Mouse (Mus musculus) midbrain, postnatal 0 days (tissue): ENCODE measurements around the gene Pakap. TPM values are rescaled to one million over a fixed set of nuclear protein-coding genes. Genes with fewer than 3 reads are reported as not detected.

Experiments
- ATAC-seq: fragments of 200-750 bp; cut with Nextera tagmentation; 2 replicates; pipeline ENCODE4 v1.8.0; 2017; ENCODE audit warnings: moderate number of reproducible peaks, mild to moderate bottlenecking, moderate TSS enrichment, moderate library complexity; ENCODE audit not compliant: low FRiP score
- DNase-seq: peaks from one replicate; pipeline ENCODE4 v3.0.0-alpha.2; 2015; ENCODE audit warnings: low spot score
- H3K27ac ChIP-seq: fragments of 300-500 bp; sonication (generic); 2 replicates; pipeline ENCODE4 v1.5.1; 2014; ENCODE audit warnings: low read depth, mild to moderate bottlenecking, low read length, mixed read lengths
- H3K27me3 ChIP-seq: fragments of 300-500 bp; sonication (generic); 2 replicates; pipeline ENCODE4 v1.6.1; 2014; ENCODE audit warnings: low read length, control low read depth, mixed read lengths; ENCODE audit not compliant: insufficient read depth
- H3K36me3 ChIP-seq: fragments of 300-500 bp; sonication (generic); 2 replicates; pipeline ENCODE4 v1.6.1; 2014; ENCODE audit warnings: low read length, control low read depth, mixed read lengths; ENCODE audit not compliant: insufficient read depth
- H3K4me1 ChIP-seq: fragments of 300-500 bp; sonication (generic); 2 replicates; pipeline ENCODE4 v1.6.1; 2014; ENCODE audit warnings: mild to moderate bottlenecking, control low read depth, antibody characterized with exemption, low read length, mixed read lengths; ENCODE audit not compliant: insufficient read depth
- H3K4me2 ChIP-seq: fragments of 300-500 bp; sonication (generic); 2 replicates; pipeline ENCODE4 v1.6.1; 2014; ENCODE audit warnings: low read depth, mild to moderate bottlenecking, low read length, mixed read lengths; ENCODE audit not compliant: poor library complexity, severe bottlenecking
- H3K4me3 ChIP-seq: fragments of 300-500 bp; sonication (generic); 2 replicates; pipeline ENCODE4 v1.5.1; 2014; ENCODE audit warnings: low read depth, mild to moderate bottlenecking, low read length, moderate library complexity
- H3K9ac ChIP-seq: fragments of 300-500 bp; sonication (generic); replicated peaks from 2 replicates; pipeline ENCODE4 v1.6.1; 2014; ENCODE audit warnings: mild to moderate bottlenecking, low read length, moderate library complexity, mixed read lengths; ENCODE audit not compliant: poor library complexity, severe bottlenecking
- H3K9me3 ChIP-seq: fragments of 300-500 bp; sonication (generic); 2 replicates; pipeline ENCODE4 v1.6.1; 2016; ENCODE audit warnings: low read length, control low read depth
- CTCF ChIP-seq: IDR thresholded peaks from 2 replicates; pipeline ENCODE4 v1.5.1; 2016; ENCODE audit warnings: antibody characterized with exemption, mild to moderate bottlenecking
- WGBS: fragments of 180-500 bp; shearing (Covaris S2); extraction: QIAGEN DNeasy Blood & Tissue Kit; methylation state at CpG from one replicate; pipeline ENCODE4 v1.1.7; 2014; 5-methylcytosine and 5-hydroxymethylcytosine counted together
- polyA plus RNA-seq: library from polyadenylated mRNA; unstranded; fragments of >200 nt; fragmentation: Nextera tagmentation; extraction: Ambion mirVana; gene quantifications from 2 replicates; pipeline ENCODE4 v1.2.1, GENCODE M21; 2015
- total RNA-seq: library from RNA; depleted of rRNA; stranded (reverse); fragments of >200 nt; gene quantifications from 2 replicates; pipeline ENCODE4 v1.2.3, GENCODE M21; 2014

The Pakap gene
- total and polyA plus RNA-seq, 2 experiments from 2014 or later: 8.4 to 13.5 TPM

DNA sequence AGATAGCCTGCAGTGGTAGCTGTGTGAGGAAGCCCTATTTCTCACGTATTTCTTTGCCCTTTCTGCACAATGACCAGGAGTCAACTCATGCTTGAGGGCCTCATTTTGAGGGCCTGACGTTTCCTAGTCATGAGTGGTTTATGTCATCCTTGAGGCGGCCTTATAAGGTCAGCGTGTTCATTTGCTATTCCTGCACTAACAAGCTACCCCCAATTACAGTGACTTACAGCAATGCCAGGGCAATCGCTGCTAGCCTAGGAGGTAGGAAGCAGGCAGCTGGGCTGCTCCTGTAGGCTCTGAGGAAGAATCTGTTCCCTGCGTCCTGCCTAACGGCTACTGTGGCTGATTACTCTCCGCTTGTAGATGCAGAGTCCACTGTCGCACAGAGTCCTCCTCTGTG lies 269.1 kb downstream of the Pakap start:
- no peak for TF ChIP-seq CTCF
- DNase-seq (no peak), ATAC-seq (no peak)
- Histone ChIP-seq H3K4me2 (no peak overlapping the region), H3K4me1 (peaks cover 3% of the 10 kb centered on the region; the same call in 1 of the 2 replicates), H3K27ac (no peak overlapping the region), H3K4me3 (no peak overlapping the region), H3K27me3 (no peaks in the 10 kb centered on the region), H3K36me3 (no peaks in the 10 kb centered on the region), H3K9ac (no peak overlapping the region), H3K9me3 (no peaks in the 10 kb centered on the region)
- 70% methylated on average over 9 of the region's 9 CpGs for WGBS

GRCm38 (mm10) chr4:57839343-57839742 lies 271.4 kb downstream of the Pakap start:
- Histone ChIP-seq H3K4me3 (no peak overlapping the region), H3K4me2 (no peak overlapping the region), H3K36me3 (no peaks in the 10 kb centered on the region), H3K4me1 (no peaks in the 10 kb centered on the region), H3K27ac (no peak overlapping the region), H3K9ac (no peak overlapping the region), H3K27me3 (no peaks in the 10 kb centered on the region), H3K9me3 (no peaks in the 10 kb centered on the region)
- ATAC-seq (no peak), DNase-seq (no peak)
- WGBS: 58% methylated on average over 4 of the region's 4 CpGs
- TF ChIP-seq CTCF: no peak

DNA sequence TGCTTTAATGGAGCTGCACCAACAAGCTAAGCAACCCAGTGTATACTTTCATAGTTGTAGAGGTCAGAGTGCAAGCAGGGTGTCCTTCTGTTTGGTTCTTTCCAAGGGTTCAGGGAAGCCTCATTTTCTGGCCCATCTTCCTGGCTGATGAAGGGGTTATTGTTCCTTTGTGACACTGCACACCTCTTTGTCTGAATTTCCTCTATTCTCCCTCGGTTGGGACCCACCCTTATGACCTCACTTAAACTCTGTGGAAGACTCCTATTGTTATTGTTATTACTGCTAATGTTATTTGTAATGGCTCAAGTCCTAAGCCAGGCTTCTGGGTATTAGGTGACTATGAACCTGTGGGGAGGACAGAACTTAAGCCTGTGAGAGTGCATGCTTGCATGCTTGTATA lies 273.9 kb downstream of the Pakap start:
- DNase-seq: no peak
- H3K9me3 ChIP-seq: no peaks in the 10 kb centered on the region
- no peaks in the 10 kb centered on the region for H3K27me3 ChIP-seq
- WGBS: 21% methylated on average over 1 of the region's 1 CpGs
- H3K27ac ChIP-seq: no peak overlapping the region
- no peaks in the 10 kb centered on the region for H3K36me3 ChIP-seq
- no peak for TF ChIP-seq CTCF
- H3K4me1 ChIP-seq: no peaks in the 10 kb centered on the region
- H3K4me2 ChIP-seq: no peak overlapping the region
- H3K9ac ChIP-seq: no peak overlapping the region
- no peak overlapping the region for H3K4me3 ChIP-seq
- ATAC-seq: no peak

DNA sequence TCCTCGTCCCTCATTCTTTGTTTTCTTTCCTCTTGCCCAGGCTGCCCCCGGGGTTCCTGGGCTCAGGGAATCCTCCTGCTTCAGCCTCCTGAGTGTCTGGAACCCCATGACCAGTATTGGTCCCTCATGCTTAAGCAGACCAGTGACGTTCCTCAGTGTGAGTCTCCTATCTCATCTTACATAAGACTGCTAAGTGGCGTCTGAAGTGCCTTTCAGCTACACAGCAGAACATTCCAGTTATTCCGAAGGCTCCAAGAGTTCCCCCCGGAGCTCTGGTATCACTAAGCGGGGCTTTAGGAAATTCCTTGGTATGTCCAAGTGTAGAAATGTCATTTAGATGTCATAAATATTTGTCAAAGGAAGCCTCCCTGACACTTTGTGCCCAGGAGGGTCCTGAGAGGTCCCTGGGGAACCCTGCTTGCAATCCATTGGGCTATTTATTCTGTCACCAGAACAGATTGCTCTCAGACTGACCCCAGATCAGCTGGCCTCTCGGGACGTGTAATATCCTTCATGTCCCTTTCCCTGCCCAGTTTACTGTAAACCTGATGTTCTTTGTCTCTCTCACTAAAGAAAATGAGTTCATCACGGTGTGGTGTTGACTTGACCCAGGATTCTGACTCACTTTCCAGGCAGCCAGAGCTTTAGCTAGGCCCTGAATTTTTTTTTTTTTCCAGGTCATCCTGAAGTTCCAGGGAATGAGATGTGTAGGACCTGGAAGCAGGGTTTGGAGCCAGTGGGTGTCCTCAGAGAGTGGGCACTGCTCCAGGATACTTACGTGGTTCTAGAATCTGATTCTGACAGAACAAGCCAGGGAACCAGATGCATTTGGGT lies 274.7 kb downstream of the Pakap start:
- 90% methylated on average over 11 of the region's 11 CpGs for WGBS
- no peak for TF ChIP-seq CTCF

GRCm38 (mm10) chr4:57845031-57845431 lies 277.1 kb downstream of the Pakap start:
- DNase-seq: peak; percentile 74
- 7% methylated on average over 10 of the region's 10 CpGs for WGBS
- peak overlapping the region; percentile 23 for H3K4me3 ChIP-seq
- peak; percentile 69 for ATAC-seq
- peak overlapping the region; percentile 30 for H3K4me2 ChIP-seq
- H3K27ac ChIP-seq: peak overlapping the region; percentile 71
- no peak for TF ChIP-seq CTCF
- H3K9me3 ChIP-seq: no peaks in the 10 kb centered on the region
- peak overlapping the region; percentile 33; the same call in 1 of the 2 replicates for H3K9ac ChIP-seq
- no peaks in the 10 kb centered on the region for H3K27me3 ChIP-seq
- H3K36me3 ChIP-seq: no peaks in the 10 kb centered on the region
- H3K4me1 ChIP-seq: no peaks in the 10 kb centered on the region

More for the DNA sequence above, 274.7 kb downstream of the Pakap start:
- H3K9me3 ChIP-seq: no peaks in the 10 kb centered on the region
- H3K4me3 ChIP-seq: no peak overlapping the region
- no peak overlapping the region for H3K27ac ChIP-seq
- no peak overlapping the region for H3K4me2 ChIP-seq
- DNase-seq (no peak), ATAC-seq (no peak)
- H3K9ac ChIP-seq: no peak overlapping the region
- H3K4me1 ChIP-seq: no peaks in the 10 kb centered on the region
- H3K27me3 ChIP-seq: no peaks in the 10 kb centered on the region
- H3K36me3 ChIP-seq: no peaks in the 10 kb centered on the region

- WGBS: 23% methylated on average over 12 of the region's 12 CpGs
- DNase-seq: peak; percentile 26
- H3K9ac ChIP-seq: peak overlapping the region; percentile 33; the same call in 1 of the 2 replicates
These were observed 277.7 kb downstream of the Pakap start for GRCm38 (mm10) chr4:57845541-57846210.

More at GRCm38 (mm10) chr4:57845541-57846210, 277.7 kb downstream of the Pakap start:
- TF ChIP-seq CTCF: no peak
- Histone ChIP-seq H3K36me3 (no peaks in the 10 kb centered on the region), H3K4me3 (peak overlapping the region; percentile 23), H3K9me3 (no peaks in the 10 kb centered on the region), H3K4me2 (peak overlapping the region; percentile 30), H3K27me3 (no peaks in the 10 kb centered on the region), H3K4me1 (no peaks in the 10 kb centered on the region), H3K27ac (peak overlapping the region; percentile 71)
- no peak; the same call in 1 of the 2 replicates for ATAC-seq
